Mouse (Mus musculus): ENCODE results near the gene Stra6l.

DNA sequence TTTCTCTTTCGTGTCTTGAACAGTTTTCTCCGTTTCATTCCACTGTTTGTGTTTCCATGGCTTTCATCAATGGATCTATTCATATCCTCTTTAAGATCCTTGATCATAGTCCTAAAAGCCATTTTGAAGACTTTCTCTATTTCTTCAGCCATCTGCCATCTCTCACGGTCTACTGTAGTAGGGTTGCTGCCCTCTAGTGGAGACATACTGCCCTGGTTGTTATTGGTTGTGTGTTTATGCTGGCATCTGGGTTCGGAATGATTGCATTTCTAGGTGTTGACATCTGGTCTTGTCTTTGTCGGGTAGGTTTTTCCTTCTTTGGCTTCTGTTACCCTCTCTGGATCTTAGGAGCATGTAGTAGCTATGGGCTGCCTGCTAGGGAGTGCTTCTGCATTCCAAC, 30.5 kb downstream of the Stra6l start:
- TF ChIP-seq CTCF (IDR thresholded peaks at IDR 0.05; ENCODE audit: borderline replicate concordance, extremely low read depth, insufficient read depth, insufficient read length) (peak; percentile 74; the same call in 1 of the 2 replicates), POLR2A (IDR thresholded peaks at IDR 0.05; ENCODE audit: borderline replicate concordance, extremely low read depth, insufficient read depth, insufficient read length, poor library complexity, severe bottlenecking) (no peak)
